Mouse (Mus musculus) heart, embryonic 11.5 days (tissue): ENCODE results near the gene Gstm3. TPM values are rescaled to one million over a fixed set of nuclear protein-coding genes. Genes with fewer than 3 reads are reported as not detected.

ENCODE experiments used
- ATAC-seq: fragments of 200-750 bp; cut with Nextera tagmentation; replicated peaks from 2 replicates; pipeline ENCODE4 v1.8.0; 2017; ENCODE audit warnings: moderate library complexity; ENCODE audit not compliant: insufficient number of reproducible peaks, low FRiP score, low TSS enrichment
- H3K27ac ChIP-seq: fragments of 300-500 bp; sonication (generic); 2 replicates; pipeline ENCODE4 v1.5.1; 2014; ENCODE audit warnings: mild to moderate bottlenecking, low read depth, low read length
- H3K27me3 ChIP-seq: fragments of 300-500 bp; sonication (generic); 2 replicates; pipeline ENCODE4 v1.6.1; 2014; ENCODE audit warnings: mild to moderate bottlenecking, low read length, mixed read lengths; ENCODE audit not compliant: control insufficient read depth, insufficient read depth
- H3K36me3 ChIP-seq: fragments of 300-500 bp; sonication (generic); 2 replicates; pipeline ENCODE4 v1.6.1; 2014; ENCODE audit warnings: mild to moderate bottlenecking, low read length, moderate library complexity, mixed read lengths; ENCODE audit not compliant: control insufficient read depth, insufficient read depth
- H3K4me1 ChIP-seq: fragments of 300-500 bp; sonication (generic); 2 replicates; pipeline ENCODE4 v1.6.1; 2014; ENCODE audit warnings: low read length; ENCODE audit not compliant: control insufficient read depth, insufficient read depth
- H3K4me2 ChIP-seq: fragments of 300-500 bp; sonication (generic); 2 replicates; pipeline ENCODE4 v1.6.1; 2014; ENCODE audit warnings: mild to moderate bottlenecking, moderate library complexity
- H3K4me3 ChIP-seq: fragments of 300-500 bp; sonication (generic); 2 replicates; pipeline ENCODE4 v1.5.1; 2014; ENCODE audit warnings: low read depth, low read length
- H3K9ac ChIP-seq: fragments of 300-500 bp; sonication (generic); 2 replicates; pipeline ENCODE4 v1.6.1; 2014; ENCODE audit warnings: mild to moderate bottlenecking, low read depth, low read length, moderate library complexity
- H3K9me3 ChIP-seq: fragments of 300-500 bp; sonication (generic); replicated peaks from 2 replicates; pipeline ENCODE4 v1.6.1; 2016; ENCODE audit warnings: low read length; ENCODE audit not compliant: control insufficient read depth
- WGBS: fragments of 180-500 bp; shearing (Covaris S2); extraction: QIAGEN DNeasy Blood & Tissue Kit; methylation state at CpG from one replicate; pipeline ENCODE4 v1.1.7; 2014; ENCODE audit not compliant: insufficient replicate concordance; 5-methylcytosine and 5-hydroxymethylcytosine counted together
- polyA plus RNA-seq: library from polyadenylated mRNA; unstranded; fragments of >200 nt; fragmentation: Nextera tagmentation; extraction: Ambion mirVana; gene quantifications from 2 replicates; pipeline ENCODE4 v1.2.1, GENCODE M21; 2014

Gstm3 gene
- polyA plus RNA-seq, 1 experiment from 2014 or later, result 0.13 TPM

GRCm38 (mm10) chr3:107943239-107943990, 25.7 kb downstream of the Gstm3 start, which contains the start of gene Gstm6:
TSS of gene Gstm6 (minus strand) at chr3:107943749.
- Histone ChIP-seq H3K36me3 (no peaks in the 10 kb centered on the region), H3K4me1 (peaks cover 8% of the 10 kb centered on the region), H3K4me3 (peak within 1 kb of the TSS; percentile 21), H3K27me3 (no peaks in the 10 kb centered on the region), H3K9ac (no peak within 1 kb of the TSS), H3K27ac (no peak within 1 kb of the TSS), H3K4me2 (peak within 1 kb of the TSS; percentile 56), H3K9me3 (no peaks in the 10 kb centered on the region)
- no peak; the same call in 1 of the 2 replicates for ATAC-seq
- WGBS, result 11% methylated on average over 20 of the region's 20 CpGs

- Histone ChIP-seq H3K4me1 (peaks cover 8% of the 10 kb centered on the region), H3K36me3 (no peaks in the 10 kb centered on the region), H3K27ac (no peak overlapping the region), H3K9ac (no peak overlapping the region), H3K4me2 (no peak overlapping the region), H3K27me3 (no peaks in the 10 kb centered on the region), H3K4me3 (no peak overlapping the region), H3K9me3 (no peaks in the 10 kb centered on the region)
- ATAC-seq, result no peak
- WGBS, result 75% methylated on average over 4 of the region's 4 CpGs
These were observed 27.8 kb downstream of the Gstm3 start for GRCm38 (mm10) chr3:107941261-107941660.

GRCm38 (mm10) chr3:107940524-107940923, 28.6 kb downstream of the Gstm3 start:
- Histone ChIP-seq H3K4me2 (no peak overlapping the region), H3K4me3 (no peak overlapping the region), H3K27ac (no peak overlapping the region), H3K9ac (no peak overlapping the region), H3K36me3 (no peaks in the 10 kb centered on the region), H3K9me3 (no peaks in the 10 kb centered on the region), H3K4me1 (peaks cover 8% of the 10 kb centered on the region), H3K27me3 (no peaks in the 10 kb centered on the region)
- no peak for ATAC-seq
- WGBS, result 44% methylated on average over 7 of the region's 7 CpGs

GRCm38 (mm10) chr3:107939830-107940229, 29.3 kb downstream of the Gstm3 start:
- Histone ChIP-seq H3K4me3 (no peak overlapping the region), H3K27me3 (no peaks in the 10 kb centered on the region), H3K4me2 (no peak overlapping the region), H3K4me1 (peaks cover 8% of the 10 kb centered on the region), H3K36me3 (no peaks in the 10 kb centered on the region), H3K9me3 (no peaks in the 10 kb centered on the region), H3K27ac (no peak overlapping the region), H3K9ac (no peak overlapping the region)
- ATAC-seq, result no peak
- 75% methylated on average over 4 of the region's 4 CpGs for WGBS

- 44% methylated on average over 3 of the region's 3 CpGs for WGBS
- ATAC-seq, result no peak
- no peaks in the 10 kb centered on the region for H3K27me3 ChIP-seq
These were observed 29.7 kb downstream of the Gstm3 start for GRCm38 (mm10) chr3:107939403-107939802.

GRCm38 (mm10) chr3:107935888-107936287, 33.2 kb downstream of the Gstm3 start:
- no peaks in the 10 kb centered on the region for H3K36me3 ChIP-seq

More at GRCm38 (mm10) chr3:107939403-107939802, 29.7 kb downstream of the Gstm3 start:
- Histone ChIP-seq H3K4me2 (no peak overlapping the region), H3K4me1 (peaks cover 8% of the 10 kb centered on the region), H3K4me3 (no peak overlapping the region), H3K9ac (no peak overlapping the region), H3K36me3 (no peaks in the 10 kb centered on the region), H3K9me3 (no peaks in the 10 kb centered on the region), H3K27ac (no peak overlapping the region)

GRCm38 (mm10) chr3:107935268-107935667, 33.8 kb downstream of the Gstm3 start:
- WGBS, result 40% methylated on average over 3 of the region's 3 CpGs
- no peak overlapping the region for H3K4me3 ChIP-seq
- H3K36me3 ChIP-seq, result no peaks in the 10 kb centered on the region
- H3K27me3 ChIP-seq, result no peaks in the 10 kb centered on the region
- peaks cover 6% of the 10 kb centered on the region; the same call in 1 of the 2 replicates for H3K4me1 ChIP-seq
- H3K4me2 ChIP-seq, result no peak overlapping the region
- H3K27ac ChIP-seq, result no peak overlapping the region
- no peak for ATAC-seq
- H3K9ac ChIP-seq, result no peak overlapping the region
- H3K9me3 ChIP-seq, result no peaks in the 10 kb centered on the region

More at GRCm38 (mm10) chr3:107935888-107936287, 33.2 kb downstream of the Gstm3 start:
- no peak for ATAC-seq
- Histone ChIP-seq H3K9me3 (no peaks in the 10 kb centered on the region), H3K4me3 (no peak overlapping the region), H3K9ac (no peak overlapping the region), H3K4me1 (peaks cover 11% of the 10 kb centered on the region), H3K4me2 (no peak overlapping the region), H3K27me3 (no peaks in the 10 kb centered on the region), H3K27ac (no peak overlapping the region)
- 18% methylated on average over 3 of the region's 3 CpGs for WGBS

GRCm38 (mm10) chr3:107932128-107932527, 37.0 kb downstream of the Gstm3 start:
- ATAC-seq, result no peak
- peaks cover 3% of the 10 kb centered on the region; the same call in 1 of the 2 replicates for H3K4me1 ChIP-seq
- no peaks in the 10 kb centered on the region for H3K36me3 ChIP-seq
- no peak overlapping the region for H3K4me3 ChIP-seq
- no peaks in the 10 kb centered on the region for H3K9me3 ChIP-seq
- no peak overlapping the region for H3K27ac ChIP-seq
- H3K9ac ChIP-seq, result no peak overlapping the region
- H3K27me3 ChIP-seq, result no peaks in the 10 kb centered on the region
- H3K4me2 ChIP-seq, result no peak overlapping the region
- WGBS, result 72% methylated on average over 6 of the region's 6 CpGs

GRCm38 (mm10) chr3:107931670-107932069, 37.4 kb downstream of the Gstm3 start, which contains the start of gene Gstm7:
TSS of gene Gstm7 (minus strand) at chr3:107931817.
- 3% methylated on average over 10 of the region's 10 CpGs for WGBS
- Histone ChIP-seq H3K4me1 (peaks cover 3% of the 10 kb centered on the region; the same call in 1 of the 2 replicates), H3K4me2 (peak within 1 kb of the TSS; percentile 68), H3K9ac (peak within 1 kb of the TSS; percentile 58; the same call in 1 of the 2 replicates), H3K27me3 (no peaks in the 10 kb centered on the region), H3K4me3 (peak within 1 kb of the TSS; percentile 37), H3K36me3 (no peaks in the 10 kb centered on the region), H3K27ac (peak within 1 kb of the TSS; percentile 64), H3K9me3 (no peaks in the 10 kb centered on the region)
- peak; percentile 88 for ATAC-seq
